Mouse (Mus musculus) embryonic facial prominence, embryonic 11.5 days (tissue): ENCODE measurements at regions not wholly inside any gene's neighbourhood (a gene's known extent, or its start where the extent isn't known, plus 50 kb on each side); places are given as distances from the start of the nearest gene placed in this dataset.

Experiments used
- ATAC-seq: fragments of 200-750 bp; cut with Nextera tagmentation; replicated peaks from 2 replicates; pipeline ENCODE4 v1.8.0; 2017; ENCODE audit warnings: low read depth; ENCODE audit not compliant: insufficient number of reproducible peaks, low FRiP score, low TSS enrichment
- DNase-seq: peaks from one replicate; pipeline ENCODE4 v3.0.0-alpha.2; 2015; ENCODE audit warnings: low spot score
- H3K27ac ChIP-seq: fragments of 300-500 bp; sonication (generic); replicated peaks from 2 replicates; pipeline ENCODE4 v1.5.1; 2014; ENCODE audit warnings: mild to moderate bottlenecking, low read depth, low read length, control low read depth
- H3K27me3 ChIP-seq: fragments of 300-500 bp; sonication (generic); 2 replicates; pipeline ENCODE4 v1.6.1; 2014; ENCODE audit warnings: mild to moderate bottlenecking, low read length, moderate library complexity, mixed read lengths; ENCODE audit not compliant: control insufficient read depth, insufficient read depth
- H3K36me3 ChIP-seq: fragments of 300-500 bp; sonication (generic); replicated peaks from 2 replicates; pipeline ENCODE4 v1.6.1; 2014; ENCODE audit warnings: low read depth, mild to moderate bottlenecking, low read length, moderate library complexity, mixed read lengths; ENCODE audit not compliant: control insufficient read depth, insufficient read depth
- H3K4me1 ChIP-seq: fragments of 300-500 bp; sonication (generic); 2 replicates; pipeline ENCODE4 v1.6.1; 2014; ENCODE audit warnings: low read length, mixed read lengths; ENCODE audit not compliant: control insufficient read depth, insufficient read depth
- H3K4me2 ChIP-seq: fragments of 300-500 bp; sonication (generic); 2 replicates; pipeline ENCODE4 v1.6.1; 2014; ENCODE audit warnings: low read depth, mild to moderate bottlenecking, control low read depth, low read length, moderate library complexity
- H3K4me3 ChIP-seq: fragments of 300-500 bp; sonication (generic); 2 replicates; pipeline ENCODE4 v1.5.1; 2014; ENCODE audit warnings: low read depth, low read length, control low read depth
- H3K9ac ChIP-seq: fragments of 300-500 bp; sonication (generic); replicated peaks from 2 replicates; pipeline ENCODE4 v1.6.1; 2014; ENCODE audit warnings: mild to moderate bottlenecking, control low read depth, low read length
- H3K9me3 ChIP-seq: fragments of 300-500 bp; sonication (generic); replicated peaks from 2 replicates; pipeline ENCODE4 v1.6.1; 2016; ENCODE audit warnings: mild to moderate bottlenecking, low read length, inconsistent platforms, mixed read lengths; ENCODE audit not compliant: control insufficient read depth
- WGBS: fragments of 180-500 bp; shearing (Covaris S2); extraction: QIAGEN DNeasy Blood & Tissue Kit; methylation state at CpG from one replicate; pipeline ENCODE4 v1.1.7; 2014; 5-methylcytosine and 5-hydroxymethylcytosine counted together

- WGBS: 53% methylated on average over 4 of the region's 4 CpGs
- H3K4me1 ChIP-seq: no peaks in the 10 kb centered on the region
- ATAC-seq: no peak
Observed at GRCm38 (mm10) chr14:46016701-46017106, 358.8 kb upstream of the Ddhd1 start.

GRCm38 (mm10) chr14:46017286-46017685 lies 359.3 kb upstream of the Ddhd1 start:
- ATAC-seq (no peak), DNase-seq (no peak)
- no peak overlapping the region for H3K4me2 ChIP-seq
- no peak overlapping the region for H3K4me3 ChIP-seq
- H3K9ac ChIP-seq: no peak overlapping the region
- WGBS: 45% methylated on average over 3 of the region's 3 CpGs
- H3K27me3 ChIP-seq: no peaks in the 10 kb centered on the region
- H3K27ac ChIP-seq: no peak overlapping the region; the same call in 1 of the 2 replicates
- H3K9me3 ChIP-seq: no peaks in the 10 kb centered on the region
- no peaks in the 10 kb centered on the region for H3K36me3 ChIP-seq
- no peaks in the 10 kb centered on the region for H3K4me1 ChIP-seq

More at GRCm38 (mm10) chr14:46016701-46017106, 358.8 kb upstream of the Ddhd1 start:
- no peak overlapping the region for H3K4me3 ChIP-seq
- no peak overlapping the region for H3K4me2 ChIP-seq
- H3K9me3 ChIP-seq: no peaks in the 10 kb centered on the region
- no peak overlapping the region for H3K27ac ChIP-seq
- no peaks in the 10 kb centered on the region for H3K36me3 ChIP-seq
- H3K27me3 ChIP-seq: no peaks in the 10 kb centered on the region
- no peak for DNase-seq
- no peak overlapping the region for H3K9ac ChIP-seq

- H3K9me3 ChIP-seq: no peaks in the 10 kb centered on the region
- no peak overlapping the region for H3K27ac ChIP-seq
- H3K4me1 ChIP-seq: no peaks in the 10 kb centered on the region
- H3K36me3 ChIP-seq: no peaks in the 10 kb centered on the region
- WGBS: 74% methylated on average over 6 of the region's 6 CpGs
- H3K9ac ChIP-seq: no peak overlapping the region
- no peak for DNase-seq
- ATAC-seq: no peak
- H3K4me2 ChIP-seq: no peak overlapping the region
- no peaks in the 10 kb centered on the region for H3K27me3 ChIP-seq
- H3K4me3 ChIP-seq: no peak overlapping the region
Observed at GRCm38 (mm10) chr14:46017976-46018375, 360.0 kb upstream of the Ddhd1 start.

- Histone ChIP-seq H3K27ac (no peak overlapping the region), H3K9ac (no peak overlapping the region), H3K27me3 (no peaks in the 10 kb centered on the region), H3K4me3 (no peak overlapping the region), H3K36me3 (no peaks in the 10 kb centered on the region), H3K9me3 (no peaks in the 10 kb centered on the region), H3K4me1 (no peaks in the 10 kb centered on the region), H3K4me2 (no peak overlapping the region)
- WGBS: 22% methylated on average over 14 of the region's 14 CpGs
- ATAC-seq (peak; percentile 52; the same call in 1 of the 2 replicates), DNase-seq (peak; percentile 93)
Observed at GRCm38 (mm10) chr14:46019240-46020025, 359.8 kb upstream of the Gm15217 start.

- WGBS: 88% methylated on average over 8 of the region's 8 CpGs
- H3K36me3 ChIP-seq: no peaks in the 10 kb centered on the region
- no peaks in the 10 kb centered on the region for H3K27me3 ChIP-seq
- no peak overlapping the region for H3K9ac ChIP-seq
- no peak overlapping the region for H3K4me2 ChIP-seq
- DNase-seq (no peak), ATAC-seq (no peak)
- H3K4me1 ChIP-seq: no peaks in the 10 kb centered on the region
- no peak overlapping the region for H3K4me3 ChIP-seq
- H3K27ac ChIP-seq: no peak overlapping the region
- no peaks in the 10 kb centered on the region for H3K9me3 ChIP-seq
Observed at GRCm38 (mm10) chr14:46034301-46034700, 344.9 kb upstream of the Gm15217 start.

GRCm38 (mm10) chr14:46060622-46061381 lies 318.4 kb upstream of the Gm15217 start:
- ATAC-seq (no peak), DNase-seq (peak; percentile 24)
- WGBS: 40% methylated on average over 14 of the region's 14 CpGs
- no peak overlapping the region for H3K27ac ChIP-seq
- no peaks in the 10 kb centered on the region for H3K36me3 ChIP-seq
- no peak overlapping the region for H3K9ac ChIP-seq
- no peaks in the 10 kb centered on the region for H3K27me3 ChIP-seq
- H3K9me3 ChIP-seq: no peaks in the 10 kb centered on the region
- H3K4me3 ChIP-seq: no peak overlapping the region
- H3K4me1 ChIP-seq: no peaks in the 10 kb centered on the region
- 0 out of 2 replicates have a peak overlapping the region, but pooled peaks have one; percentile 13 for H3K4me2 ChIP-seq

- no peaks in the 10 kb centered on the region for H3K4me1 ChIP-seq
- no peak overlapping the region for H3K27ac ChIP-seq
- 62% methylated on average over 5 of the region's 5 CpGs for WGBS
- ATAC-seq (no peak), DNase-seq (no peak)
- no peak overlapping the region for H3K4me3 ChIP-seq
- H3K27me3 ChIP-seq: no peaks in the 10 kb centered on the region
- H3K9ac ChIP-seq: no peak overlapping the region
- H3K36me3 ChIP-seq: no peaks in the 10 kb centered on the region
- H3K4me2 ChIP-seq: no peak overlapping the region
- no peaks in the 10 kb centered on the region for H3K9me3 ChIP-seq
Observed at GRCm38 (mm10) chr14:46067102-46067801, 312.0 kb upstream of the Gm15217 start.
